Mouse (Mus musculus) liver, adult (tissue): ENCODE measurements around the gene Ttll12.

Experiments used
- GATA4 ChIP-seq: IDR thresholded peaks from 2 replicates; pipeline ENCODE4 v1.6.1; 2014; ENCODE audit warnings: mild to moderate bottlenecking, low read length; ENCODE audit not compliant: insufficient replicate concordance

The Ttll12 gene

DNA sequence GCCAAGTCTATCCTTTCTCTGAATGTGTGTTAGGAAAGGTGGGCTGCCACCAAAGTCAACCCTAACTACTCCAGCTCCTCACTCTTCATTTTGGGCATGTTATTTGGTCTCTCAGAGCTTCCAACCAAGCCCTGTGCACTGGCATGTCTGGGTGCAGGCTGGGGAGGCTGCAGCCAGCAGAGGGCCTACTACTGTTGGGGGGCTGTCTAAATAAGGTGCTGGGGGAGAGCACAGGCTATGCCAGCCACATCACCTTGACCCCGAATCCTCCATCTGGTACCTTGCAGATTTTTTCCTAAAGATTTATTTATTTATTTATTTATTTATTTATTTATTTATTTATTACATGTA lies 8.1 kb upstream of the Ttll12 start:
- no peak for TF ChIP-seq GATA4

DNA sequence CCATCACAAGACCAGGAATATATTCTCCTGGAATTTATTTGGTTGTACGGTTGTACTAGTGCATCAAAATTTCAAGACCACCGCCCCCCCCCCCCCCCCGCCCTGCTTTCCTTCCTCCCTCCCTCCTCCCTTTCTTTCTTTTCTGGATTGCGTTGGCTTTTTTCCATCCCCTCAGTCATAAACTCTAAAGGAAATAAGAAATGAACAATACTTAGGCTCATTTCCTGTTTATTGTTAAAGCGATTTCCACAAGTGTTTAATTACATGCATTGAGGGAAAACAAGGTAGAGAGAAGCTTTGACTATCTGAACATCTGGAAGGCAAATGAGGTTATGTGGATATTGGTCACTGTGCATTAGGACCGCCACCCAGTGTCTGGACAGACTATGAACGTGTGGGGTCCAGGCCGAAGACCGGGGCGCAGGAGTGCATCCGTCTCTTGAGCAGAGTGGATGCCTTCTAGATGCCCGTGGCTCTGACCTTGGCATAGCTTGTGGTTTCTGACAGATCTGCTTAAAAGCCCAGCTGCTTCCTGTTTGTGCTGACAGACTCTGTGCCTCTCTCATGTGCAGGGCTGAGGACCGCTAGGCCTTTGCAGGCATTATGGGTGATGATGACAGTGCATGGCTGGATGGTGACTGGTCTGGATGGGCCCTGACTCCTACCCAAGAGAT lies 7.6 kb upstream of the Ttll12 start:
- TF ChIP-seq GATA4: no peak

GRCm38 (mm10) chr15:83601185-83601584 lies 6.2 kb upstream of the Ttll12 start:
- TF ChIP-seq GATA4: no peak

DNA sequence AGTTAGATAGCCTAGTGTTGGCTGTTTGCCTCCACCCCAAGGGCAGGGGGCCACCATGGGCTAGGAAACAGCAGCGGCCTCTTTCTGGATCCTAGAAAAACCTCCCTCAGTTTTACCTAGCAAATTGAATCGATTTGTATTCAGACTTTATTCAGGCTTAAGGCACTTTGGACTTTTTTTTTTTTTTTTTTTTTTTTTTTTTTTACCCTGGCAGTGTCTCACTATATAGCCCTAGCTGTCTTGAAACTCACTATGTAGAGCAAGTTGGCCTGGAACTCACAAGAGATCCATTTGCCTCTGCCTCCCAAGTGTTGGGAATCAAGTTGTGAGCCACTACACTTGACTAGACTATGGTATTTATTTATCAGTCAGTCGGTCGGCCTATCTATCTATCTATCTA lies 1.9 kb upstream of the Ttll12 start:
- TF ChIP-seq GATA4: no peak

GRCm38 (mm10) chr15:83595364-83595711 lies 381 bp upstream of the Ttll12 start:
- no peak for TF ChIP-seq GATA4

GRCm38 (mm10) chr15:83593702-83594512 lies 1.1 kb downstream of the Ttll12 start:
- TF ChIP-seq GATA4: no peak

GRCm38 (mm10) chr15:83593189-83593585 lies 1.8 kb downstream of the Ttll12 start:
- no peak for TF ChIP-seq GATA4

- no peak for TF ChIP-seq GATA4
These were observed 2.4 kb downstream of the Ttll12 start for GRCm38 (mm10) chr15:83592260-83593188.

GRCm38 (mm10) chr15:83591758-83592157 lies 3.2 kb downstream of the Ttll12 start:
- no peak for TF ChIP-seq GATA4

DNA sequence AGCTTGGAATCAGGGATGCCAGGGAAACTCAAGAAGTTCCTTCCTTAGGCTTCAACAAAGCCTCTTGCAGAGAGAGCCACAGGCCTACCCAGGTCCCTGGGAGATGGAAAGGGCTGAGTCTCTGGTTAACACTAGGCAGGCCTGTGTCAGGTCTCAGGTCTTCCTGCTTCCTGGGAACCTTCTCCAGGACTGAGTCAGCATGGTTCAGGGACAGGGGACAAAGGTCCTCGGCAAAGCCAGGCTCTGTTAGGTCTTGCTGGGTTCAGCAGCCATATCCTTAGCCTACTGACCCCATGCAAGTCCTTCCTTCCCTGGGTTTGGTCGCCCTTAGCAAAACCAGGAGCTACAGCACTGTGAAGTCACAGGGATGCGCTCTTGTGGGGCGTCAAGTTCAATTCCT lies 4.1 kb downstream of the Ttll12 start:
- no peak for TF ChIP-seq GATA4

DNA sequence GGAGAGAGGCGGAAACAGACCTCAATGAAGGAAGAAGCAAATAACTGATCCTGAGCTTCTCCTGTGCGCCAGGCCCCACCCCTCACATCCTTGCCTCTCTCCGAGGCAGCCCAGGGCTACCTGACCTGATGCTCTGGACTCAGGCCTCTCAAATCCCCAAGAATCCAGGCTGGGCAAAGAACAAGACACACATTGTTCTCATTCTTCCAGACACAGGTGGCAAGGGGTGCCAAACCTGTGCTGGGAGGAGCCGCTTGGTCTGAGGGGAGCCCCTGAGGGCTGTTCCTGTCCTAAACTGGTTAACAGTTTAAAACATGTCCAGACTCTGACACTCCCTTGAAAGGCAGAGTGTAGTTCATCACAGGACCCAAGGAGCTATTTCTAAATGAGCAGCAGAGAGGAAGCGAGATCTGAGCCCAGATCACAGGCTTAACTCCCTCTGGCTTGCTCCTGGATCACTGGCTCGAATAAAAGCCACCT lies 10.2 kb downstream of the Ttll12 start:
- no peak for TF ChIP-seq GATA4

GRCm38 (mm10) chr15:83583419-83584156 lies 11.4 kb downstream of the Ttll12 start:
- TF ChIP-seq GATA4: no peak

GRCm38 (mm10) chr15:83582931-83583330 lies 12.0 kb downstream of the Ttll12 start:
- TF ChIP-seq GATA4: no peak

GRCm38 (mm10) chr15:83576651-83577050 lies 18.3 kb downstream of the Ttll12 start:
- no peak for TF ChIP-seq GATA4

DNA sequence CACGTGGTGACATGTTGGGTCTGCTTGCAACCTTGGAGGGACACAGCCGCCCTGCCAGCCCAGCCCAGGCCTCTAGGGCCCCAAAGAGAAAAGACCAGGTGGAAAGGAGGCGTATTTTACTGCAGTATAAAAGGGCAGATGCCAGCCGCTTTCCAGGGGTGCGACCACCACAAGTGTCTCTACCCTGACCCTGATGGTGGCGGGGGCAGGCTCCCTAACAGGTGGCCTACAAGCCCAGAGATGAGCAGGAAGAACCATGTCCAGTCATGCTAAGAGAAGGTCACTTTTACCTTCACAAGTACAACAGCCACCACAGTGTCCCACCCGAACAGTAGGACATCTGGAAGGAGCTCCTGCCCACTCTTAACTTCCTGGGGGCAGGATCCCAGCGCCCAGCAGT lies 19.4 kb downstream of the Ttll12 start:
- TF ChIP-seq GATA4: no peak
